16 mouse cellular contexts compared by ENCODE assay signal in genomic region chr7:46002748-46003147, GRCm38 (mm10). TPM values are rescaled to one million over a fixed set of nuclear protein-coding genes. Genes with fewer than 3 reads are reported as not detected.
DNase-seq lines count a peak whose midpoint lies in the region; ATAC-seq and TF ChIP-seq lines count a peak whose summit lies in the region.
"Had no signal": no experiment of that assay in that cellular context is flagged by ENCODE, and none has a peak within 500 bp of the region (broad histone marks: within the 10 kb centered on the region; RNA-seq: fewer than 3 reads in every experiment).

No protein-coding gene starts in this region.

- no peaks in the 10 kb centered on the region for H3K9me3 ChIP-seq in liver, embryonic 13.5 days (replicated peaks)
- H3K9me3 ChIP-seq in CH12.LX (replicated peaks; ENCODE audit: low read length) (no peaks in the 10 kb centered on the region), ES-E14 (ENCODE audit: control insufficient read depth, insufficient read depth, low read depth, low read length) (no peaks in the 10 kb centered on the region)
- H3K9me3 ChIP-seq: heart, embryonic 13.5 days; limb, embryonic 15.5 days; neural tube, embryonic 12.5 days had no signal

- H3K9ac ChIP-seq in liver, embryonic 13.5 days, result no peak overlapping the region
- no peak overlapping the region for H3K9ac ChIP-seq in CH12.LX (ENCODE audit: insufficient read depth, low read depth)
- H3K9ac ChIP-seq in ES-E14 (ENCODE audit: insufficient read depth, low read depth, low read length, poor library complexity, severe bottlenecking), result no peak overlapping the region
- H3K9ac ChIP-seq: heart, embryonic 13.5 days; limb, embryonic 15.5 days; neural tube, embryonic 12.5 days had no signal

- H3K27me3 ChIP-seq in liver, embryonic 13.5 days, result no peaks in the 10 kb centered on the region
- H3K27me3 ChIP-seq in CH12.LX (replicated peaks), result no peaks in the 10 kb centered on the region
- H3K27me3 ChIP-seq: limb, embryonic 15.5 days; neural tube, embryonic 12.5 days had no signal

- peak; percentile 15 for DNase-seq in liver, embryonic 13.5 days
- no peak for DNase-seq in liver
- DNase-seq in CH12.LX (ENCODE audit: extremely low read depth), result peak; percentile 80
- peak; percentile 69 for DNase-seq in ES-E14 (ENCODE audit: low read depth, low spot score)
- DNase-seq in urinary bladder, adult 2 months (ENCODE audit: low spot score), result no peak
- DNase-seq: gastrocnemius, postnatal 36 days; kidney, adult 18-20 months; kidney, postnatal 4 days had no signal

- ATAC-seq in liver, embryonic 13.5 days (ENCODE audit: low read depth), result no peak
- ATAC-seq in megakaryocyte progenitor cell, adult 5-6 weeks (replicated peaks; ENCODE audit: poor library complexity), result peak; percentile 48; the same call in 1 of the 2 replicates
- ATAC-seq in granulocyte monocyte progenitor cell, adult 5-6 weeks (replicated peaks; ENCODE audit: poor library complexity, severe bottlenecking), result no peak

- TF ChIP-seq CTCF in CH12.LX (conservative IDR thresholded peaks at IDR 0.05 in 1 of 2, IDR thresholded peaks at IDR 0.05 in 1 of 2; ENCODE audit: low read depth in 2 of 2, low read length in 2 of 2), result peak; percentile 69 to 79

- no peak for TF ChIP-seq EP300 in CH12.LX (IDR thresholded peaks at IDR 0.05; ENCODE audit: low read length)

- no peak overlapping the region for H3K4me3 ChIP-seq in liver, embryonic 13.5 days (replicated peaks)
- no peak overlapping the region for H3K4me3 ChIP-seq in CH12.LX (replicated peaks in 1 of 3; ENCODE audit: low read depth in 2 of 3, low read length in 2 of 3, poor library complexity in 1 of 3)
- H3K4me3 ChIP-seq in ES-E14 (ENCODE audit: insufficient read depth in 1 of 2, low read depth in 1 of 2, low read length in 2 of 2, poor library complexity in 1 of 2, severe bottlenecking in 1 of 2), result no peak overlapping the region
- H3K4me3 ChIP-seq: erythroblast, embryonic 14.5 days; heart, embryonic 13.5 days; hindbrain, embryonic 10.5 days; limb, embryonic 15.5 days; neural tube, embryonic 12.5 days had no signal

- H3K36me3 ChIP-seq in liver, embryonic 13.5 days, result no peaks in the 10 kb centered on the region
- H3K36me3 ChIP-seq in CH12.LX (replicated peaks in 1 of 2; ENCODE audit: control insufficient read depth in 1 of 2, insufficient read depth in 1 of 2, low read length in 1 of 2), result peaks cover 0 to 3% of the 10 kb centered on the region in 2 experiments
- H3K36me3 ChIP-seq in ES-E14 (ENCODE audit: control insufficient read depth, insufficient read depth, low read length, poor library complexity, severe bottlenecking), result no peaks in the 10 kb centered on the region
- H3K36me3 ChIP-seq: heart, embryonic 13.5 days; hindbrain, embryonic 10.5 days; limb, embryonic 15.5 days; neural tube, embryonic 12.5 days had no signal

- dilution Hi-C loops in CH12.LX (cut with MboI; ENCODE audit: extremely low pct_ligation_motif_present, extremely low pct_unique_long_range_greater_than_20kb, low sequenced_read_pairs), result no loop called here

- no peaks in the 10 kb centered on the region for H3K79me2 ChIP-seq in CH12.LX (replicated peaks; ENCODE audit: control insufficient read depth, extremely low read depth, insufficient read depth, poor library complexity, severe bottlenecking)

- H3K4me1 ChIP-seq in liver, embryonic 13.5 days (replicated peaks), result no peaks in the 10 kb centered on the region
- H3K4me1 ChIP-seq in CH12.LX (ENCODE audit: control insufficient read depth in 1 of 2, insufficient read depth in 2 of 2) (peaks cover 8 to 22% of the 10 kb centered on the region in 2 experiments), ES-E14 (ENCODE audit: control insufficient read depth in 2 of 2, insufficient read depth in 2 of 2, low read length in 2 of 2, poor library complexity in 1 of 2) (0 out of 4 replicates have a peak, but pooled peaks cover 0 to 2% of the 10 kb centered on the region in 2 experiments)
- H3K4me1 ChIP-seq: heart, embryonic 13.5 days; limb, embryonic 15.5 days; neural tube, embryonic 12.5 days had no signal

- WGBS in liver, embryonic 13.5 days (ENCODE audit: insufficient replicate concordance), result 41% methylated on average over 4 of the region's 4 CpGs

- in situ Hi-C loops in CH12.LX (cut with MboI; ENCODE audit: low pct_ligation_motif_present, low pct_unique_long_range_greater_than_20kb, low sequenced_read_pairs) (loop anchor here (10.0 kb wide), 1 partner anchor 268 kb away; no protein-coding TSS in a partner anchor), ES-E14 (cut with MboI; ENCODE audit: low sequenced_read_pairs in 2 of 2, unreplicated experiment in 2 of 2) (no loop called here)

- TF ChIP-seq RAD21 in CH12.LX (IDR thresholded peaks at IDR 0.05; ENCODE audit: low read depth, low read length), result peak; percentile 21

- H3K4me2 ChIP-seq in liver, embryonic 13.5 days, result no peak overlapping the region
- no peak overlapping the region for H3K4me2 ChIP-seq in CH12.LX (ENCODE audit: insufficient read depth, low read depth, poor library complexity, severe bottlenecking)
- H3K4me2 ChIP-seq: heart, embryonic 13.5 days; limb, embryonic 15.5 days; neural tube, embryonic 12.5 days had no signal

- no peak overlapping the region for H3K27ac ChIP-seq in liver, embryonic 13.5 days
- H3K27ac ChIP-seq in CH12.LX (ENCODE audit: insufficient read depth, low read depth) (no peak overlapping the region), ES-E14 (ENCODE audit: insufficient read depth, low read depth, low read length, poor library complexity, severe bottlenecking) (no peak overlapping the region)
- H3K27ac ChIP-seq: heart, embryonic 13.5 days; hindbrain, embryonic 10.5 days; limb, embryonic 15.5 days; macrophage; neural tube, embryonic 12.5 days had no signal

- no peak for TF ChIP-seq POLR2A in CH12.LX (IDR thresholded peaks at IDR 0.05; ENCODE audit: low read depth, low read length)

TF ChIP-seq in CH12.LX, 34 proteins besides CTCF, POLR2A, EP300 and RAD21:
- TF ChIP-seq POLR2AphosphoS2 (IDR thresholded peaks at IDR 0.05; ENCODE audit: low read depth, low read length), result no peak
- peak; percentile 31; the same call in 1 of the 2 replicates for TF ChIP-seq SMC3 (IDR thresholded peaks at IDR 0.05; ENCODE audit: low read depth, low read length)

TF ChIP-seq in ES-E14, 5 proteins besides CTCF, POLR2A, EP300 and RAD21:
- no peak for TF ChIP-seq MAFK (IDR thresholded peaks at IDR 0.05; ENCODE audit: insufficient read depth, low read depth, low read length)
- TF ChIP-seq HCFC1 (IDR thresholded peaks at IDR 0.05; ENCODE audit: borderline replicate concordance, insufficient read depth, low read length), result no peak
- no peak for TF ChIP-seq ZNF384 (IDR thresholded peaks at IDR 0.05; ENCODE audit: low read depth, low read length)
- TF ChIP-seq CHD2 (IDR thresholded peaks at IDR 0.05; ENCODE audit: low read depth, low read length), result no peak
- no peak for TF ChIP-seq ZC3H11A (IDR thresholded peaks at IDR 0.05; ENCODE audit: borderline replicate concordance, low read depth, low read length)

RNA-seq across cellular contexts. Expression of gene Abcc6, which starts 27.4 kb away (rescaled TPM):
- polyA plus RNA-seq in liver, embryonic 13.5 days (2015; fragmentation: Nextera tagmentation; extraction: Ambion mirVana), result 4.5 and 4.8 TPM in 2 replicates
- total RNA-seq in CH12.LX (2012; rRNA removed) (9.0 and 10.5 TPM in 2 replicates), CH12.LX (2014; rRNA removed) (2.2 and 7.8 TPM in 2 replicates), ES-E14 (2012; rRNA removed) (4.7 and 7.1 TPM in 2 replicates)
- polyA plus RNA-seq in CH12.LX (2012; ENCODE audit: insufficient read length, low read depth), result 6.4 and 7.4 TPM in 2 replicates
- not detected in 2 replicates for total RNA-seq in megakaryocyte progenitor cell, adult 5-6 weeks (2015)
- total RNA-seq in megakaryocyte progenitor cell, adult 5-6 weeks (2017), result not detected in 2 replicates
- 2.0 and 2.2 TPM in 2 replicates for polyA plus RNA-seq in urinary bladder, adult 2 months (2012; rRNA removed)
- not detected in 2 replicates for total RNA-seq in granulocyte monocyte progenitor cell, adult 5-6 weeks (2014; fragmentation: Nextera tagmentation)
- total RNA-seq in granulocyte monocyte progenitor cell, adult 5-6 weeks (2017), result not detected in 2 replicates
- total RNA-seq: gastrocnemius, postnatal 36 days had no signal
- polyA plus RNA-seq: macrophage had no signal

RNA-seq across cellular contexts. Expression of gene Nomo1, which starts 30.8 kb away (rescaled TPM):
- 30.8 and 34.2 TPM in 2 replicates for polyA plus RNA-seq in liver, embryonic 13.5 days (2015; fragmentation: Nextera tagmentation; extraction: Ambion mirVana)
- total RNA-seq in CH12.LX (2012; rRNA removed) (89.6 and 102 TPM in 2 replicates), CH12.LX (2014; rRNA removed) (41.9 and 43.4 TPM in 2 replicates), ES-E14 (2012; rRNA removed) (173 and 219 TPM in 2 replicates)
- polyA plus RNA-seq in CH12.LX (2012; ENCODE audit: insufficient read length, low read depth), result 97.8 and 103 TPM in 2 replicates
- total RNA-seq in megakaryocyte progenitor cell, adult 5-6 weeks (2015), result 38.6 and 39.3 TPM in 2 replicates
- total RNA-seq in megakaryocyte progenitor cell, adult 5-6 weeks (2017), result 53.2 and 57.4 TPM in 2 replicates
- polyA plus RNA-seq in urinary bladder, adult 2 months (2012; rRNA removed), result 35.5 and 41.4 TPM in 2 replicates
- 40.8 and 56.0 TPM in 2 replicates for total RNA-seq in granulocyte monocyte progenitor cell, adult 5-6 weeks (2014; fragmentation: Nextera tagmentation)
- 59.7 and 71.5 TPM in 2 replicates for total RNA-seq in granulocyte monocyte progenitor cell, adult 5-6 weeks (2017)

Comparison
In these comparisons a context has a peak if more than half of its experiments do, and no peak if none do; other contexts are left out.
1. DNase-seq: peak in liver, embryonic 13.5 days (single experiment), CH12.LX (single experiment) and ES-E14 (single experiment); none in liver (single experiment) and urinary bladder, adult 2 months (single experiment).